Mouse (Mus musculus) splenic B cell, adult 2 months (primary cell): Measurements from ENCODE around the gene Fbxw8.
A peak's percentile ranks its signal among the peaks of the same experiment; 100 is the strongest.

ENCODE experiments used
- DNase-seq: peaks from one replicate; pipeline ENCODE4 v3.0.0-alpha.2; 2011; ENCODE audit warnings: low read depth, low spot score
- H3K27me3 ChIP-seq: 2 replicates; pipeline ENCODE4 v1.6.1; 2012; ENCODE audit warnings: mild to moderate bottlenecking, low read length, moderate library complexity, mixed read lengths; ENCODE audit not compliant: control insufficient read depth, poor library complexity, insufficient read depth, severe bottlenecking
- H3K36me3 ChIP-seq: 2 replicates; pipeline ENCODE4 v1.6.1; 2012; ENCODE audit warnings: mild to moderate bottlenecking, low read length, moderate library complexity, mixed read lengths; ENCODE audit not compliant: control insufficient read depth, poor library complexity, insufficient read depth, severe bottlenecking

The Fbxw8 gene

GRCm38 (mm10) chr5:118154839-118155564, at the start of gene Fbxw8:
Gene Fbxw8, minus strand, starts transcription at chr5:118155464.
- Histone ChIP-seq H3K27me3 (no peaks in the 10 kb centered on the region; the same call in 1 of the 2 replicates), H3K36me3 (no peaks in the 10 kb centered on the region)
- DNase-seq, result peak; percentile 84

GRCm38 (mm10) chr5:118204675-118205440, 49.6 kb upstream of the Fbxw8 start:
- no peaks in the 10 kb centered on the region for H3K36me3 ChIP-seq
- no peaks in the 10 kb centered on the region for H3K27me3 ChIP-seq
- DNase-seq, result no peak

- Histone ChIP-seq H3K36me3 (no peaks in the 10 kb centered on the region), H3K27me3 (no peaks in the 10 kb centered on the region)
- no peak for DNase-seq
Measured at GRCm38 (mm10) chr5:118199670-118200069, 44.4 kb upstream of the Fbxw8 start.

- DNase-seq, result no peak
- Histone ChIP-seq H3K36me3 (no peaks in the 10 kb centered on the region), H3K27me3 (no peaks in the 10 kb centered on the region)
Measured at GRCm38 (mm10) chr5:118197421-118197820, 42.2 kb upstream of the Fbxw8 start.

- Histone ChIP-seq H3K36me3 (no peaks in the 10 kb centered on the region), H3K27me3 (no peaks in the 10 kb centered on the region)
- no peak for DNase-seq
Measured at GRCm38 (mm10) chr5:118192221-118192620, 37.0 kb upstream of the Fbxw8 start.

GRCm38 (mm10) chr5:118190491-118190890, 35.2 kb upstream of the Fbxw8 start:
- no peaks in the 10 kb centered on the region for H3K36me3 ChIP-seq
- no peaks in the 10 kb centered on the region for H3K27me3 ChIP-seq
- DNase-seq, result no peak

GRCm38 (mm10) chr5:118188356-118188755, 33.1 kb upstream of the Fbxw8 start:
- Histone ChIP-seq H3K27me3 (no peaks in the 10 kb centered on the region), H3K36me3 (no peaks in the 10 kb centered on the region)
- DNase-seq, result no peak

GRCm38 (mm10) chr5:118186903-118187633, 31.8 kb upstream of the Fbxw8 start:
- H3K36me3 ChIP-seq, result no peaks in the 10 kb centered on the region
- no peak for DNase-seq

GRCm38 (mm10) chr5:118177640-118178039, 22.4 kb upstream of the Fbxw8 start:
- no peak for DNase-seq
- Histone ChIP-seq H3K36me3 (no peaks in the 10 kb centered on the region), H3K27me3 (no peaks in the 10 kb centered on the region)

More at GRCm38 (mm10) chr5:118186903-118187633, 31.8 kb upstream of the Fbxw8 start:
- no peaks in the 10 kb centered on the region for H3K27me3 ChIP-seq

- no peaks in the 10 kb centered on the region for H3K27me3 ChIP-seq
- no peak for DNase-seq
- H3K36me3 ChIP-seq, result no peaks in the 10 kb centered on the region
Measured at GRCm38 (mm10) chr5:118175137-118175536, 19.9 kb upstream of the Fbxw8 start.

- H3K36me3 ChIP-seq, result no peaks in the 10 kb centered on the region
- DNase-seq, result no peak
- H3K27me3 ChIP-seq, result no peaks in the 10 kb centered on the region; the same call in 1 of the 2 replicates
Measured at GRCm38 (mm10) chr5:118174310-118175009, 19.2 kb upstream of the Fbxw8 start.

- no peak for DNase-seq
- H3K27me3 ChIP-seq, result no peaks in the 10 kb centered on the region; the same call in 1 of the 2 replicates
- no peaks in the 10 kb centered on the region for H3K36me3 ChIP-seq
Measured at GRCm38 (mm10) chr5:118172078-118172723, 16.9 kb upstream of the Fbxw8 start.

- DNase-seq, result no peak
- no peaks in the 10 kb centered on the region for H3K36me3 ChIP-seq
- no peaks in the 10 kb centered on the region; the same call in 1 of the 2 replicates for H3K27me3 ChIP-seq
Measured at GRCm38 (mm10) chr5:118171665-118172064, 16.4 kb upstream of the Fbxw8 start.
